26 mouse cellular contexts compared by ENCODE assay signal in genomic region chr8:79636151-79636550, GRCm38 (mm10). TPM values are rescaled to one million over a fixed set of nuclear protein-coding genes. Genes with fewer than 3 reads are reported as not detected.
DNase-seq lines count a peak whose midpoint lies in the region; ATAC-seq and TF ChIP-seq lines count a peak whose summit lies in the region.
"Had no signal": no experiment of that assay in that cellular context is flagged by ENCODE, and none has a peak within 500 bp of the region (broad histone marks: within the 10 kb centered on the region; RNA-seq: fewer than 3 reads in every experiment).

No protein-coding gene starts in this region.

- peak; percentile 75 for DNase-seq in 3T3-L1 (ENCODE audit: low read depth, low spot score)
- no peak for DNase-seq in kidney, adult 9 months
- DNase-seq in urinary bladder, postnatal 36 days (ENCODE audit: low spot score in 2 of 2), result no peak
- DNase-seq in cerebellum, postnatal 10 days, result no peak
- DNase-seq: adrenal gland, adult 8-10 months; adrenal gland, postnatal 14 days; adrenal gland, postnatal 36 days; B cell, adult 2 months; cerebellum, adult 11-12 months; cerebellum, adult 2 months; cerebellum, adult 9-10 months; cerebellum, postnatal 14 days; cerebellum, postnatal 36 days; embryo, embryonic 11 days had no signal

- ATAC-seq in megakaryocyte, adult 5-6 weeks (ENCODE audit: poor library complexity, severe bottlenecking), result no peak
- ATAC-seq: activated CD4-positive, CD25-positive, alpha-beta regulatory T cell, adult 4 months; forebrain, embryonic 14.5 days; forebrain, embryonic 16.5 days; Patski had no signal

- no peak for TF ChIP-seq CTCF in C2C12 (IDR thresholded peaks at IDR 0.05; ENCODE audit: control insufficient read depth, insufficient read depth, insufficient read length)

- H3ac ChIP-seq in C2C12 (ENCODE audit: control insufficient read depth, insufficient read length, low read depth), result no peak overlapping the region

- H3K4me1 ChIP-seq in megakaryocyte, embryonic 14.5 days, result peaks cover 18% of the 10 kb centered on the region

- H3K36me3 ChIP-seq in megakaryocyte, embryonic 14.5 days (replicated peaks; ENCODE audit: low read length), result peaks cover 4% of the 10 kb centered on the region
- H3K36me3 ChIP-seq in C2C12 (ENCODE audit: control insufficient read depth, insufficient read depth), result peaks cover 2% of the 10 kb centered on the region
- H3K36me3 ChIP-seq: embryonic facial prominence, embryonic 13.5 days; embryonic facial prominence, embryonic 15.5 days; forebrain, embryonic 10.5 days; forebrain, embryonic 12.5 days had no signal

- H3K79me2 ChIP-seq in C2C12 (ENCODE audit: control insufficient read depth, insufficient read depth), result peaks cover 19% of the 10 kb centered on the region

- H3K79me3 ChIP-seq in C2C12 (ENCODE audit: low read depth), result peaks cover 14% of the 10 kb centered on the region

- H3K27me3 ChIP-seq in megakaryocyte, embryonic 14.5 days (replicated peaks), result no peaks in the 10 kb centered on the region
- H3K27me3 ChIP-seq in C2C12 (ENCODE audit: control insufficient read depth, insufficient read depth, insufficient read length), result no peaks in the 10 kb centered on the region
- H3K27me3 ChIP-seq: embryonic facial prominence, embryonic 13.5 days; embryonic facial prominence, embryonic 15.5 days; forebrain, embryonic 12.5 days; Patski had no signal

- H3K9me3 ChIP-seq in megakaryocyte, embryonic 14.5 days, result peaks cover 16% of the 10 kb centered on the region
- H3K9me3 ChIP-seq: embryonic facial prominence, embryonic 13.5 days; embryonic facial prominence, embryonic 15.5 days; forebrain, embryonic 10.5 days; forebrain, embryonic 12.5 days had no signal

- peak overlapping the region; percentile 26 for H3K4me3 ChIP-seq in megakaryocyte, embryonic 14.5 days (replicated peaks)
- H3K4me3 ChIP-seq in C2C12 (ENCODE audit: insufficient read depth, poor library complexity, severe bottlenecking), result no peak overlapping the region
- H3K4me3 ChIP-seq: embryonic facial prominence, embryonic 13.5 days; embryonic facial prominence, embryonic 15.5 days; erythroblast, embryonic 14.5 days; forebrain, embryonic 10.5 days; forebrain, embryonic 12.5 days had no signal

TF ChIP-seq in C2C12, 6 proteins besides CTCF, POLR2A, EP300 and RAD21:
- TF ChIP-seq FOSL1 (IDR thresholded peaks at IDR 0.05; ENCODE audit: insufficient read depth, low read length, poor library complexity, severe bottlenecking) (peak; percentile 81), CEBPB (IDR thresholded peaks at IDR 0.05; ENCODE audit: low read depth) (peak; percentile 46), MYOG (IDR thresholded peaks at IDR 0.05; ENCODE audit: control insufficient read depth, extremely low read depth, insufficient read length) (no peak), MYOD1 (IDR thresholded peaks at IDR 0.05; ENCODE audit: control insufficient read depth, insufficient read length, low read depth) (peak; percentile 11), USF1 (IDR thresholded peaks at IDR 0.05; ENCODE audit: low read depth) (no peak), MAX (IDR thresholded peaks at IDR 0.05) (no peak)

RNA-seq across cellular contexts. Expression of gene Otud4, which starts 3.3 kb away (rescaled TPM):
- polyA plus RNA-seq in megakaryocyte, embryonic 14.5 days (2012; ENCODE audit: insufficient read depth, low replicate concordance), result 0.46 and 0.87 TPM in 2 replicates
- total RNA-seq in megakaryocyte, adult 5-6 weeks (2015), result 29.2 and 38.7 TPM in 2 replicates
- total RNA-seq in megakaryocyte, adult 5-6 weeks (2017), result 31.4 and 36.5 TPM in 2 replicates
- polyA plus RNA-seq in C2C12 (2012; fragmentation: generic; extraction: Trizol), result 12.9 TPM
